Mouse (Mus musculus): ENCODE measurements around the gene Rfxap. TPM values are rescaled to one million over a fixed set of nuclear protein-coding genes. Genes with fewer than 3 reads are reported as not detected.

Rfxap gene
- polyA plus RNA-seq, 1 experiment from 2014 or later: 62.8 TPM

GRCm38 (mm10) chr3:54759211-54759610, 48.4 kb downstream of the Rfxap start:
- H3K4me2 ChIP-seq (ENCODE audit: low read depth, low read length): no peak overlapping the region
- ATAC-seq (ENCODE audit: low read depth): no peak
- H3K9me3 ChIP-seq (ENCODE audit: control insufficient read depth, low read length): no peaks in the 10 kb centered on the region
- no peaks in the 10 kb centered on the region for H3K36me3 ChIP-seq (ENCODE audit: control insufficient read depth, insufficient read depth, low read length)
- H3K27me3 ChIP-seq (ENCODE audit: control insufficient read depth, insufficient read depth, low read length): no peaks in the 10 kb centered on the region
- no peak overlapping the region for H3K27ac ChIP-seq (ENCODE audit: low read depth, low read length)
- H3K9ac ChIP-seq (replicated peaks; ENCODE audit: low read depth, low read length): no peak overlapping the region
- WGBS: 88% methylated on average over 9 of the region's 9 CpGs
- peaks cover 12% of the 10 kb centered on the region for H3K4me1 ChIP-seq (ENCODE audit: control insufficient read depth, insufficient read depth, low read length)
- H3K4me3 ChIP-seq (ENCODE audit: low read depth, low read length): no peak overlapping the region

- Histone ChIP-seq H3K27ac (ENCODE audit: low read depth, low read length) (no peak overlapping the region), H3K9ac (replicated peaks; ENCODE audit: low read depth, low read length) (no peak overlapping the region), H3K36me3 (ENCODE audit: control insufficient read depth, insufficient read depth, low read length) (no peaks in the 10 kb centered on the region), H3K4me2 (ENCODE audit: low read depth, low read length) (no peak overlapping the region), H3K4me1 (ENCODE audit: control insufficient read depth, insufficient read depth, low read length) (peaks cover 12% of the 10 kb centered on the region), H3K4me3 (ENCODE audit: low read depth, low read length) (no peak overlapping the region), H3K27me3 (ENCODE audit: control insufficient read depth, insufficient read depth, low read length) (no peaks in the 10 kb centered on the region), H3K9me3 (ENCODE audit: control insufficient read depth, low read length) (no peaks in the 10 kb centered on the region)
- ATAC-seq (ENCODE audit: low read depth): no peak
- 91% methylated on average over 8 of the region's 8 CpGs for WGBS
Observed at GRCm38 (mm10) chr3:54757446-54757845, 50.1 kb downstream of the Rfxap start.

GRCm38 (mm10) chr3:54756058-54756457, 51.5 kb downstream of the Rfxap start:
- Histone ChIP-seq H3K9ac (replicated peaks; ENCODE audit: low read depth, low read length) (peak overlapping the region; percentile 70), H3K27me3 (ENCODE audit: control insufficient read depth, insufficient read depth, low read length) (no peaks in the 10 kb centered on the region), H3K36me3 (ENCODE audit: control insufficient read depth, insufficient read depth, low read length) (no peaks in the 10 kb centered on the region), H3K4me3 (ENCODE audit: low read depth, low read length) (peak overlapping the region; percentile 64), H3K27ac (ENCODE audit: low read depth, low read length) (no peak overlapping the region), H3K4me2 (ENCODE audit: low read depth, low read length) (peak overlapping the region; percentile 100), H3K4me1 (ENCODE audit: control insufficient read depth, insufficient read depth, low read length) (peaks cover 12% of the 10 kb centered on the region), H3K9me3 (ENCODE audit: control insufficient read depth, low read length) (no peaks in the 10 kb centered on the region)
- WGBS: 2% methylated on average over 11 of the region's 11 CpGs
- peak; percentile 28; the same call in 1 of the 2 replicates for ATAC-seq (ENCODE audit: low read depth)

GRCm38 (mm10) chr3:54755145-54756041, 52.2 kb downstream of the Rfxap start, which contains the start of gene Smad9:
Smad9 (plus strand) TSS chr3:54755582.
- WGBS: 2% methylated on average over 51 of the region's 66 CpGs
- Histone ChIP-seq H3K4me2 (ENCODE audit: low read depth, low read length) (peak within 1 kb of the TSS; percentile 100), H3K9me3 (ENCODE audit: control insufficient read depth, low read length) (no peaks in the 10 kb centered on the region), H3K36me3 (ENCODE audit: control insufficient read depth, insufficient read depth, low read length) (no peaks in the 10 kb centered on the region), H3K9ac (replicated peaks; ENCODE audit: low read depth, low read length) (peak within 1 kb of the TSS; percentile 70), H3K4me1 (ENCODE audit: control insufficient read depth, insufficient read depth, low read length) (peaks cover 12% of the 10 kb centered on the region), H3K27me3 (ENCODE audit: control insufficient read depth, insufficient read depth, low read length) (no peaks in the 10 kb centered on the region), H3K4me3 (ENCODE audit: low read depth, low read length) (peak within 1 kb of the TSS; percentile 64), H3K27ac (ENCODE audit: low read depth, low read length) (0 out of 2 replicates have a peak within 1 kb of the TSS, but pooled peaks have one; percentile 28)
- peak; percentile 91 for ATAC-seq (ENCODE audit: low read depth)

- Histone ChIP-seq H3K36me3 (ENCODE audit: control insufficient read depth, insufficient read depth, low read length) (peaks cover 12% of the 10 kb centered on the region), H3K9me3 (ENCODE audit: control insufficient read depth, low read length) (no peaks in the 10 kb centered on the region), H3K4me1 (ENCODE audit: control insufficient read depth, insufficient read depth, low read length) (peaks cover 12% of the 10 kb centered on the region), H3K27ac (ENCODE audit: low read depth, low read length) (no peak overlapping the region), H3K4me2 (ENCODE audit: low read depth, low read length) (no peak overlapping the region), H3K9ac (replicated peaks; ENCODE audit: low read depth, low read length) (no peak overlapping the region), H3K4me3 (ENCODE audit: low read depth, low read length) (no peak overlapping the region), H3K27me3 (ENCODE audit: control insufficient read depth, insufficient read depth, low read length) (no peaks in the 10 kb centered on the region)
- 86% methylated on average over 4 of the region's 4 CpGs for WGBS
- no peak for ATAC-seq (ENCODE audit: low read depth)
Observed at GRCm38 (mm10) chr3:54753411-54753810, 54.2 kb downstream of the Rfxap start.

Other genes starting within 250 kb of the Rfxap start
- 92.3 and 94.2 TPM in 2 replicates for gene Supt20, start 115.0 kb downstream of the Rfxap start, polyA plus RNA-seq (2014; fragmentation: Nextera tagmentation; extraction: Ambion mirVana)
- gene Gm21958, start 93.4 kb downstream of the Rfxap start, polyA plus RNA-seq (2014; fragmentation: Nextera tagmentation; extraction: Ambion mirVana): 1.3 and 3.5 TPM in 2 replicates
- 72.0 and 77.7 TPM in 2 replicates for gene Exosc8, start 72.4 kb downstream of the Rfxap start, polyA plus RNA-seq (2014; fragmentation: Nextera tagmentation; extraction: Ambion mirVana)
- 50.9 and 51.9 TPM in 2 replicates for gene Alg5, start 72.3 kb downstream of the Rfxap start, polyA plus RNA-seq (2014; fragmentation: Nextera tagmentation; extraction: Ambion mirVana)
- gene Smad9, start 52.2 kb downstream of the Rfxap start, polyA plus RNA-seq (2014; fragmentation: Nextera tagmentation; extraction: Ambion mirVana): 0.98 and 1.2 TPM in 2 replicates
- gene Sertm1, start 108.1 kb upstream of the Rfxap start, polyA plus RNA-seq (2014; fragmentation: Nextera tagmentation; extraction: Ambion mirVana): 1.3 and 1.5 TPM in 2 replicates
- gene Ccna1, start 247.7 kb upstream of the Rfxap start, polyA plus RNA-seq (2014; fragmentation: Nextera tagmentation; extraction: Ambion mirVana): 0.70 and 1.1 TPM in 2 replicates

Measured in neural tube, embryonic 14.5 days (tissue).